Mouse (Mus musculus) urinary bladder, postnatal 36 days (tissue): Measurements from ENCODE around the gene Nrtn.

ENCODE experiments used
- DNase-seq, 2 experiments: peaks; one replicate each; pipeline ENCODE4 v3.0.0; 2022; ENCODE audit warnings: low spot score in 2 of 2, mixed read lengths in 1 of 2

Nrtn gene

DNA sequence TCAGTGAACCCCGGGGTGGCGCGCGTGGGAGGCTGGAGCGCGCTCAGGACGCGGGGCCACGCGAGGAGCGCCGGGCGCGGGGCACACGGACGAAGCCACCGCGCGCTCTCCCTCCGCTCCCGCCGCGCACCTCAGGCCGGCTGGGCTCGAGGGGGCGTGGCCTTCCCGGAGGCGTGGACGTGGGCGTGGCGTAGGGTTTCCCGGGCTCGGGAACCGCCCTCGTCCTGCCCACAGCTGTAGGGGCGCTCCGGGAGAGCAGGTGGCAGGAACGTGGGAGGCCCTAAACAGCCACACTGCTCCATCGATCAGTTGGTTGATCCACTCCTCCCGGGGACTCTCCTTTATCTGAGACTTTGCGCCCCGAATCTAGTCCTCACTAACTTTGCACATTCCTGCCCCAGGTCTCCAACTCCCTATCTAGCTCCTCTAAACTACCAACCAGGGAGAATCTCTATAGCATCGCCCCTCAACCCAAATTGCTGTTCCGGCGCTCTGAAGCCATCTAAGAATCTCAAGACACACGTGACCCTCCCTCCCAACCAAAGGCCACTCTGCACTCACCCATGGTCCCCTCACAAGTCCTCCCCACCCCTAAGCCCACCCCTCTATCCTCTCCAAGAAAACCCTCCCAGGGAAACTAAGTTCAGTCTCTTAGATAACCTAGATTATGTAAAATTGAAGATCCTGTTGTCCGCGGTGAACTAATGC is at the start of gene Nrtn:
TSS of gene Nrtn (minus strand) at position 115 of the 708 bp plus-strand sequence.
- peak; percentile 90 to 92 for DNase-seq

DNA sequence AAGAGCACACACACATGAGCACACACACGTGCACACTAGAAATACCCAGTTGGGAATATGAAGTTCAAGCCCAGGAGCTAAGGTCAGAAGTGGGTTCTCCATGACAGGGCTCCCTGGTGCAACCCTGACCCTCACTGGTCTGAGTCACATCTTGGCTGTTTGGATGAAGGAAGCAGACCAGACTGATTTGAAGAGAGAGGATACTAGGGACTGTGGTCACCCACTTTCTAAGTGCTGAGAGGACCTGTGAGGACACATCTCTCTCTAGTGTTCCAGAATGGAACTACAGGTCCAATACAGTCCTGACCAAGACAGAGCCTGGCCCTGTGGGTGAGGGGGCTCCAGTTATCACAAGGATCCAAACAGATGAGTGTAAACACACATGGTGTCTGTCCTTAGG is 48.5 kb upstream of the Nrtn start:
- no peak for DNase-seq

- DNase-seq = no peak
Observed at GRCm38 (mm10) chr17:56804952-56805351, 47.6 kb upstream of the Nrtn start.

DNA sequence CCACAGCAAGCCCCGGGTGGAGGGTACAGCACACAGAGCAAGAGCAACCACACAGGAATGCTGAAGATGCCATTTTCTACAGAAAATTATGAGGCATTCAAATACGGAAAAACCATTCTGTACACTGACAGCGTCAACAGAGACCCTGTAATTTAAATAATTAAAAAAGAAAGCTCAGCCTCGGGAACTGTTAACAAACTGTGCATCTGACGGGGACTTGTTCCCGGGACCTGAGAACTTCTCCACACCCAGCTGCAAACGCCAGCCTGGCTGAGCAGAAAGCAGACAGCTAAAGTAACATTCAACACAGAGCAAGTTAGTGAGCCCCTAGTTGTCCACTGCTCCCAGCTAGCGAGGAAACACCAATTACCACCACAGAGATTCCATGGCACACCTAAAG is 44.7 kb upstream of the Nrtn start:
- DNase-seq = no peak

GRCm38 (mm10) chr17:56799276-56799675 is 41.9 kb upstream of the Nrtn start:
- no peak for DNase-seq

DNA sequence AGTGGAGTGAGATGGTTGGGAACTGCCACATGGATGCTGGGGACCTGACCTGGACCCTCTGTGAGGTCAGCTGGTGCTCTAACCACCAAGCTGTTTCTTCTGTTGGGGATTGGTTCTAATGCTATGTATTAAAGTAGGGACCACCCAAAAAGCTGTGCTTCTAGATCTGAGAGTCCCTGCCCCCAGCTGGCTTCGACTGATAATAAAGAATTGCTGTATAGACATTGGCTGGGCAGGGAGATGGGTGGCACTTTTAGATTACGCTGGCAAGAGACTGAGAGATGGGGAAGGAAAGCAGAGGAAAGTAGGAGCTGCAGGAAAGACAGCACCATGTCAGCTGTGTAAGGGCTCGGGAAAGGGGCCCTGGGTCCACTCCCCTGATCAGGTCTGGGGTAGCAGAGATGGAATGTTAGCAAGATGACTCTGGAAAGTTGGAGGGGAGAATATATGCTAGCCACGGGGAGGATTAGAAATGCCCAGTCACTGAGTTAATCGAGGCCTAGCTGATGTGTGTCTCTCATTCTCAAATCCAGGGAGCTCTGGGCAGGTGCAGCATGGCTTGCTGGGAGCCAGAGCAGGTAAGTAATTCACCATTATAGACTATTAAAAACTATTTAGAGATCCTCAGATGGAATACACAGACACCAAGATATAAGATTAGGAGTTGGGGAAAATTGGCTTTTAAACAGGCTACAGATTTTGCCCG is 36.4 kb upstream of the Nrtn start:
- no peak for DNase-seq

DNA sequence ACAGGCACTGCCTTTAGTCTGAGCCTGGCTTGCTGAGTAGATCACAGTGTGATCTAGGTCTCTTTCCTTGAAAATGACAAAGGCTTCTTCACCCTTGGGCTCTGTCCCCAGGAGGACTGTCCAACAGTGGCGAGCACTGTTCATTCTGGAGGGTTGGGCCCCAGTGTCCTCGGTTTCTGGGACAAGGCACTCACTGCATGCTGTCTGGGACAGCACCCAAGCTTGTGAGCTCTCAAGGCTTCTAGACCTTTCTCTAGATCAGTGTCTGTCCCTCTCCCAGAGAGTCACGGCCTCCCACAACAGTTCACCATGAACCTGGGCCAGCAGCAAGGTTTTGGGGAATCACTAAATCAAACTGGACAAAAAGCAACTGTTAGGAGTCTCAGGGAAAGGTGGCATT is 35.3 kb upstream of the Nrtn start:
- no peak for DNase-seq

- no peak for DNase-seq
Observed at GRCm38 (mm10) chr17:56789286-56789685, 32.0 kb upstream of the Nrtn start.

GRCm38 (mm10) chr17:56788886-56789285 is 31.6 kb upstream of the Nrtn start:
- DNase-seq = no peak

DNA sequence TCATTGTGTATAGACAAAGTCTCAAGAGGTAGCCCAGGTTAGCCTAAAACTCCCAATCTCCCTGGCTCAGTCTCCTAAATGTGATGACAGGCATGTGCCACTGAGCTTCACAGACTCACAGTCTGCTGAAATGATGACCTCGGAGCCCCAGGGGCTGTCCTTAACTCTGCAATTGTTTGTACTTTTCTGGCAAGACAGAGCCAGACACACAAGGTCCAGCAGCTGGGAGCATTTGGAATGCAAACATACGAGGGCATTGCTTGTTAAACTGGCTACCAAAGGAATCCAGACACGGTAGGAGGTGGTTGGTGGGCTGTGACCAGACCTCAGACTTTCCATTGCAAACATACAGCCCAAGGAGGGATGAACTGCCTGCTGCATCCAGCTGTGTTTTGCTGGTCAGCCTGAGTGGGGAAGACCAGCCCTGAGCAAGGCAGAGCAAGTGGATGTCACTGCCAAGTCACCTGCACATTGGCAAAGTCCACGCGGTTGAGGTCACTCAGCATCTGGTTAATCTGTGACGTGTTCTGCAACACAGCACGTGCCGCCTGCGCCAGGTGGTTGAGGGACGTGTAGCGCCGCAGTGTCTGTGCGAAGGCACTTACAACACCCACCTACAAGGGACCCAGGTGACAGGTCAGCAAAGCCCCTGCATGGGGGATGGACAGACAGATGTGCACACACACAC is 23.1 kb upstream of the Nrtn start:
- no peak for DNase-seq

DNA sequence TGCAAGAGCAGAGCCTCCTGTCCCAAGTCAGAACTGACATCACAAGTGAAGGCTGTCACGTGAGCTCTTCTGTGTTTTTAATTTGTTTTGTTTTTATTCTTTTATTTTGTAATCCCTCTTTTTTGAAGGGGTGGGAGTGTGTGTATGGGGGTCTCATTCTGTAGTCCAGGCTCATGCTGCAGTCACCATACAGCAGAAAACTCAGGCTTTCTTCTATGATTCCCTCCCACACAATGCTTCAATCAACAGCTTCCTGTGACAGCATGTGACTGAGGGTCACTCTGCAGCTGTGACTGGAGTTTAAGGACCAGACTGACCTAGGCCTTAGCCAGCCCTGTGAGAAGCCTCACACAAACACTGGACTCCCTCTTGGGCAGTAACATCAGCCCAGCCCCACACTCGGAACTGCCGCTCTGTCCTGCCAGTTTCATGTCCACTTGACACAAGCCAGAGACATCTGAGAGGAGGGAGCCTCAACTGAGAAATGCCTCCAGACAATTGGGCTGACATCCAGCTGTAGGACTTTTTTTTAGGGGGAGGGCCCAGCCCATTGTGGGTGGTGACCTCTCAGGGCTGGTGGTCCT is 21.5 kb upstream of the Nrtn start:
- DNase-seq = no peak

DNA sequence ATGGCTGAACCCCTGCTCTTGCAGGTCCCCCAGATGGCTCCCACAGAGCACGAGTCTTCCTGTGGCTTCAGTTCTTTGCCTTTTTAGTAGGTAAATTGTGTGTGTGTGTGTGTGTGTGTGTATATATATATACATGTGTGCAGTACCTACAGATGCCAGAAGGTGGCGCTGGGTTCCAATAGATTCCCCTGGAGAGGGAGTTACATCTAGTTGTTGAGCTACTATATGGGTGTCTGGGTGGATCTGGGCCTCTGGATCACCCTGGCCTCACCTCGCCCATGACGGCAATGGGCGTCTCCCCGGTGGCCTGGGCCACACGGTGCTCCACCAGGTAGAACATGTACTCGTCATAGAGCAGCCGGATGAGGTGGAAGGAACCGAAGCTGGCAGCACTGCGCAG is 20.2 kb upstream of the Nrtn start:
- DNase-seq = no peak

- no peak for DNase-seq
Observed at GRCm38 (mm10) chr17:56769950-56770349, 12.6 kb upstream of the Nrtn start, which contains the start of gene Prr22. TSS of gene Prr22 (plus strand) at chr17:56770250.

- no peak for DNase-seq
Observed at GRCm38 (mm10) chr17:56768941-56769340, 11.6 kb upstream of the Nrtn start.

DNA sequence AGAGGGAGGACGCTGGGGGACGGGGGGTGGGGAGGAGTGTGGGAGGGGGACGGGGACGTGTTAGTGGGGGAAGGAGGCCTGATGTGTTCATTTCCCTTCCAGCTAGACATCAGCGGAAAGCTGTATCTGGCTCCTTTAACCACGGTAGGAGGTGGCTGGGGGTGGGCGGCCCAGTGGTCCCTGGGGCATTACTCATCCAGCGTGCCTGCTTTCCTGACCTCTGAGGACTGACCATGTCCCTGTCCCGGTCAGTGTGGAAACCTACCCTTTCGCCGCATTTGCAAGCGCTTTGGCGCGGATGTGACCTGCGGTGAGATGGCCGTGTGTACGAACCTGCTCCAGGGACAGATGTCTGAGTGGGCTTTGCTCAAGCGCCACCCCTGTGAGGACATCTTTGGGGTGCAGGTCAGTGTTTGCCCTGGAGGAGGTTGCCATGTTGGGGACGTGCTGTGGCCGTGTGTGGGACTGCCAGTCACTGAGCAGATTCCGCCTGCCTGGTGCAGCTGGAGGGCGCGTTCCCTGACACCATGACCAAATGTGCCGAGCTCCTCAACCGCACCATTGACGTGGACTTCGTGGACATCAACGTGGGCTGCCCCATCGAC is 10.3 kb upstream of the Nrtn start:
- no peak for DNase-seq

- no peak for DNase-seq
Observed at GRCm38 (mm10) chr17:56766631-56767405, 9.5 kb upstream of the Nrtn start.

- no peak for DNase-seq
Observed at GRCm38 (mm10) chr17:56765431-56765830, 8.1 kb upstream of the Nrtn start.

- peak; percentile 86 to 90 for DNase-seq
Observed at GRCm38 (mm10) chr17:56764474-56765354, 7.4 kb upstream of the Nrtn start, which contains the start of gene Dus3l. TSS of gene Dus3l (plus strand) at chr17:56764757.

- no peak for DNase-seq
Observed at GRCm38 (mm10) chr17:56763741-56764250, 6.5 kb upstream of the Nrtn start.
